Mouse (Mus musculus) cerebellum, adult 2 months (tissue): ENCODE results near the gene St3gal2.
A peak's percentile ranks its signal among the peaks of the same experiment; 100 is the strongest.

Source experiments
- CTCF ChIP-seq: fragments of 200-500 bp; IDR thresholded peaks from 2 replicates; pipeline ENCODE4 v1.5.1; 2011; ENCODE audit warnings: low read depth, mild to moderate bottlenecking, control low read depth, low read length, moderate library complexity, borderline replicate concordance; ENCODE audit not compliant: insufficient read depth
- POLR2A ChIP-seq: fragments of 200-500 bp; IDR thresholded peaks from 2 replicates; pipeline ENCODE4 v1.6.1; 2011; ENCODE audit warnings: low read length, control low read depth, borderline replicate concordance; ENCODE audit not compliant: insufficient read depth

DNA sequence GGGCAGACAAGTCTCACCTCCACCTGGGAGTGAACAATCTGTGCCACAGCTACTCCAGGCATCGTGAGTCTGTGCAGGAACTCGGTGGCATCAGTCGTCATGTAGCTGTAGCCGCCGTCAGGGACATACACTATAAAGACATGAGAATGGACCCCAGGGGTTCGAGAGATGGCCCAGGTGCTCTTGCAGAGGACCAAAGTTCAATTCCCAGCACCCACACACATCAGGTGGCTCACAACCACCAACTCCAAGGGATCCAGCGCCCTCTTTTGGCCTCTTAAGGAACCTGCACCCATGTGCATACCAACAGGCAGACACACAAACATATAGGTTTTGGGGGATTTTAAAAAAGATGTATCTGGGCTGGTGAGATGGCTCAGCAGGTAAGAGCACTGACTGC, 27.7 kb upstream of the St3gal2 start:
- TF ChIP-seq CTCF (0 out of 2 replicates have a peak, but pooled peaks have one; percentile 9), POLR2A (no peak)
